Mouse (Mus musculus): ENCODE data around the gene Rfx8. TPM values are rescaled to one million over a fixed set of nuclear protein-coding genes. Genes with fewer than 3 reads are reported as not detected.

Gene Rfx8
- not detected for polyA plus RNA-seq (2017; shearing (Covaris generic))

DNA sequence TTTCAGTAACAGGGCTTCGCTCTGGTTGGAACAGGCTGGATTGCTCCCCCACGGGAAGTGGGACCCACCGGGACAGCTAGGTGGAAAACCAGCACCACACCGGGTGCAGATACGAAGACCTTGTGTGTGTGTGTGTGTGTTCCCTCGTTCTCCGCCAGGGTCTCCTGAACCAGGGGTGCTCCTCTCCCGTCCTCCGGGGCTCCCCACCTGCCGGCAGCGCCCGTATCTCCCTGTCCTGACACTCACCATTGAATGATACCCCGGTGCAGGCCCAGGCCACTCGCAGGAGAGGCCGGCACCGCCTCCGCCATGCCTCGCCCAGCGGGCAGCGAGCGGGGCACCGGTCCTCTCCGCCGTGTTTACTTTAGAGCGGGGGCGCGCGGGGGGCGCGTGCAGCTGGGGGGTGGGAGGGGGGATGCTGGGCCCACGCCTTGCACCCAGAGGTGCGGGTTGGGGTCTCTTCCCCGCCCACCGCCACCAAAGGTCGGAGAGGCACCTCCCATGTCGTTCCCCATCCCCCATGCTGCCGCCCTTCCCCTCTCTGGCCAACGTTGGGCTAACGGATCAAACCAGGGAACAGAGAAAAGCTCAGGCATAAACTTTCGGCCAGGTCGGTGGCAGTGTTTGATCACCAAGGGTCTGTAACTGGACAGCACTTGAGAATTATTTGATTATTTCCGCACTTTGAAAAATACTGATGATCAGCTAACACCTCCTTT, at the start of gene Rfx8:
Rfx8 (minus strand) TSS at position 366 of the 719 bp plus-strand sequence.

DNA sequence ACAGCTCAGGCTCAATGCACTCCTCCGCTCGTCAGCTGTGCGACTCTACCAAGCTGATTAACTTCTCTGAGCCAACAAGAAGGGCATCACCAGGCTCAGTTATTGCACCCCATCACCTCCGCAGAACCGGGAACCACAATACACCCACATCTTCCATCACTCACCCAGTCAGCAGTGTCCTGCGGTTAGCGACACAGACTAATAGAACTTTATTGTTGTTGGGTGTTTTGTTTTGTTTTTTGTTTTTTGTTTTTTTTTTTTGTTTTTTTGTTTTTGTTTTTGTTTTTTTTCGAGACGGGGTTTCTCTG, 69.6 kb downstream of the Rfx8 start, which contains the start of gene Creg2:
Creg2 (minus strand) TSS at position 234 of the 308 bp plus-strand sequence.

Other genes starting within 250 kb of the Rfx8 start
- 1.2 TPM for gene Tbc1d8, start 242.2 kb downstream of the Rfx8 start, polyA plus RNA-seq (2017; shearing (Covaris generic))
- 44.6 TPM for gene Cnot11, start 186.0 kb downstream of the Rfx8 start, polyA plus RNA-seq (2017; shearing (Covaris generic))
- 56.2 TPM for gene Rnf149, start 143.6 kb downstream of the Rfx8 start, polyA plus RNA-seq (2017; shearing (Covaris generic))
- not detected for gene Creg2, start 69.5 kb downstream of the Rfx8 start, polyA plus RNA-seq (2017; shearing (Covaris generic))
- not detected for gene Gm3646, start 84.3 kb upstream of the Rfx8 start, polyA plus RNA-seq (2017; shearing (Covaris generic))
- gene Map4k4, start 179.9 kb upstream of the Rfx8 start, polyA plus RNA-seq (2017; shearing (Covaris generic)) = 73.5 TPM